Mouse (Mus musculus) embryonic facial prominence, embryonic 12.5 days (tissue): ENCODE measurements around the gene Foxa3. TPM values are rescaled to one million over a fixed set of nuclear protein-coding genes. Genes with fewer than 3 reads are reported as not detected.
A peak's percentile ranks its signal among the peaks of the same experiment; 100 is the strongest.

Experiments
- ATAC-seq: fragments of 200-750 bp; cut with Nextera tagmentation; 2 replicates; pipeline ENCODE4 v1.8.0; 2017; ENCODE audit not compliant: insufficient number of reproducible peaks, insufficient read depth, low FRiP score, low TSS enrichment
- H3K27ac ChIP-seq: fragments of 300-500 bp; sonication (generic); 2 replicates; pipeline ENCODE4 v1.5.1; 2016; ENCODE audit warnings: mild to moderate bottlenecking
- H3K27me3 ChIP-seq: fragments of 300-500 bp; sonication (generic); 2 replicates; pipeline ENCODE4 v1.6.1; 2016; ENCODE audit warnings: mild to moderate bottlenecking, moderate library complexity
- H3K36me3 ChIP-seq: fragments of 300-500 bp; sonication (generic); 2 replicates; pipeline ENCODE4 v1.6.1; 2016; ENCODE audit warnings: mild to moderate bottlenecking
- H3K4me1 ChIP-seq: fragments of 300-500 bp; sonication (generic); 2 replicates; pipeline ENCODE4 v1.6.1; 2016
- H3K4me2 ChIP-seq: fragments of 300-500 bp; sonication (generic); replicated peaks from 2 replicates; pipeline ENCODE4 v1.6.1; 2016; ENCODE audit warnings: mild to moderate bottlenecking, moderate library complexity
- H3K4me3 ChIP-seq: fragments of 300-500 bp; sonication (generic); 2 replicates; pipeline ENCODE4 v1.5.1; 2016; ENCODE audit warnings: mild to moderate bottlenecking
- H3K9ac ChIP-seq: fragments of 300-500 bp; sonication (generic); 2 replicates; pipeline ENCODE4 v1.6.1; 2016; ENCODE audit warnings: mild to moderate bottlenecking, moderate library complexity
- H3K9me3 ChIP-seq: fragments of 300-500 bp; sonication (generic); 2 replicates; pipeline ENCODE4 v1.6.1; 2016; ENCODE audit warnings: mild to moderate bottlenecking, moderate library complexity
- WGBS: fragments of 180-500 bp; shearing (Covaris S2); methylation state at CpG from one replicate; pipeline ENCODE4 v1.1.7; 2016; 5-methylcytosine and 5-hydroxymethylcytosine counted together
- polyA plus RNA-seq: library from polyadenylated mRNA; unstranded; fragments of >200 nt; fragmentation: Nextera tagmentation; extraction: Ambion mirVana; gene quantifications from 2 replicates; pipeline ENCODE4 v1.2.1, GENCODE M21; 2016

The Foxa3 gene
- polyA plus RNA-seq, 1 experiment from 2014 or later: 0.13 TPM

DNA sequence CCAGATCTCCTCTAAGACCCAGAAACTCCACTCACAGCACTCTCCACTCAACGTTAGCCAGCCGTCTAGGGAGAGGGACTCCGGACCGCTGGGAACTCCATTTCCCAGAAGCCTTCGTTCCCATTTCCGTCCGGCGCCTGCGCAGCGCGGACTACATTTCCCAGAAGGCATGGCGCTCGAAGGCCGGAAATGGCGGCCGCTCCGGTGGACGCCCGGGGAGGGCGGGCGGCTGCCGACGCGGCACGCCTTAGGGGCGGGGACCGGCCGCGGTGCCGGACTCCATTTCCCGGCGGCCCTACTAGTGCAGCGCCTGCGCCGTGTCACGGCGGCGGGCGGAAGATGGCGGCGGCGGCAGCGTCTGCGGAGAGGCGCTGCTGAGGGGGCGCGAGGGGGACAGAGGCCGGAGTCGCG is 763 bp upstream of the Foxa3 start, which contains the start of gene Sympk:
Gene Sympk, plus strand, starts transcription at position 282 of the 411 bp plus-strand sequence.
- H3K4me1 ChIP-seq: peaks cover 22% of the 10 kb centered on the region
- under 1% methylated on average over 49 of the region's 50 CpGs for WGBS

DNA sequence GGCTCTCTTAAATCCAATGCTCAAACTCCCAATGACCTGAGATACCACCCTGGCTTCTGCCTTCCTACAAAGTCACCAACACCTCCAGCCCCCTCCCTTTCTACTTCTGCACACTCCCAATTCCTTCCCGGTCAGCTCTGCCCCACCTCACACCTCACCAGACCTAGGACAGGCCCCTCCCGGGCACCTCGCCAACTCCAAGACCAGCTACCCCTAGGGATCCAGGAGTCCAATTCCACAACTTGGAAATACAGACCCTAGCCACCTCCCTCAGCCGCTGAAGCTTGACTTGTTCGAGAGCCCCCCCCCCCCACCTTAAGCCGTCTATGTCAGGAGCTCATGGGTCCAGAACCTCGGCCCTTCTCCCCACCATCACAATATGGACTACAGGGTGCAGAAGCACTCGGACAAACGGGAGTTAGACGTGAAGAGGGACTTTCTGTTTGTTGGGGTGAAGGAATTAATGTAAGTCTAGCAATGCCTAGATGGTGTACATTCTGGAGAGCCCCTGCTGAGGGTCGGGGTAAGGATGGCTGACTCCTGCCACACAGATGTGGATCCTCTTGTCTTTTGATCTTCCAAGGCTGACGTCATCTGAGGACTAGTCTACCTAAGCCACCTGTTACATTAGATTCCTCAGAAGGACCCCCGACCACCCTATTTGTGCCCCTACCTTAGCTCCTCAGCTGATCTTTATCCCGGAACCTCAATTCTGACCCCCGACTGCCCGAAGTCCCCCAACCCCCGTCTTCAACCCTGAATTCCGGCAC is 964 bp downstream of the Foxa3 start:
- Histone ChIP-seq H3K4me3 (no peak overlapping the region), H3K27ac (no peak overlapping the region), H3K4me1 (peaks cover 15% of the 10 kb centered on the region), H3K27me3 (peaks cover 40% of the 10 kb centered on the region), H3K36me3 (no peaks in the 10 kb centered on the region), H3K9me3 (no peaks in the 10 kb centered on the region), H3K4me2 (no peak overlapping the region), H3K9ac (no peak overlapping the region)
- ATAC-seq: no peak
- WGBS: 56% methylated on average over 18 of the region's 18 CpGs

More for the DNA sequence above, 763 bp upstream of the Foxa3 start, which contains the start of gene Sympk:
- H3K4me2 ChIP-seq: peak within 1 kb of the TSS; percentile 90
- peaks cover 6% of the 10 kb centered on the region for H3K36me3 ChIP-seq
- peak within 1 kb of the TSS; percentile 95 for H3K9ac ChIP-seq
- H3K4me3 ChIP-seq: peak within 1 kb of the TSS; percentile 82
- H3K9me3 ChIP-seq: no peaks in the 10 kb centered on the region
- peak within 1 kb of the TSS; percentile 60; the same call in 1 of the 2 replicates for H3K27ac ChIP-seq
- H3K27me3 ChIP-seq: peaks cover 40% of the 10 kb centered on the region
- peak; percentile 92 for ATAC-seq

DNA sequence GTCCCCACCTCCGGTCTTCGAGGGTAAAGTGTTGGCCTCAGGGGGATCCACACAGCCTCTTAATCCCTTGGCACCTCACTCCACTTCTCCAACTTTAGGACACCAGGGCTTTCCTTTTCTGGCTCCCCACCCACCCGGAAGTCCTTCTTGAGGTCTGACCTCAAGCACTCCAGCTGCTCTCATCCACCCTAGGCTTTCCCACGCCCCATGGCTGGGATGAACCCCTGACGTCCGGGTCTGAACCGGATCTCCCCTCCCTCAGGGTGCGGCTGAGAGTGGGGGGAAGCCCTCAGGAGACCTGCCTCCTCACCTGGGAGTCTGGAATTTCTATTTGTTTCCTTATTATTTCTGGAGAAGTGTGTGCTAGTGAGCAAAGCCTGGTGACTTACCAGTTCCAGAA is 2.3 kb downstream of the Foxa3 start:
- no peak for ATAC-seq
- Histone ChIP-seq H3K9ac (no peak overlapping the region), H3K4me1 (peaks cover 12% of the 10 kb centered on the region), H3K27ac (no peak overlapping the region), H3K27me3 (peaks cover 40% of the 10 kb centered on the region), H3K36me3 (no peaks in the 10 kb centered on the region), H3K4me2 (no peak overlapping the region), H3K4me3 (no peak overlapping the region), H3K9me3 (no peaks in the 10 kb centered on the region)
- WGBS: 15% methylated on average over 8 of the region's 8 CpGs

DNA sequence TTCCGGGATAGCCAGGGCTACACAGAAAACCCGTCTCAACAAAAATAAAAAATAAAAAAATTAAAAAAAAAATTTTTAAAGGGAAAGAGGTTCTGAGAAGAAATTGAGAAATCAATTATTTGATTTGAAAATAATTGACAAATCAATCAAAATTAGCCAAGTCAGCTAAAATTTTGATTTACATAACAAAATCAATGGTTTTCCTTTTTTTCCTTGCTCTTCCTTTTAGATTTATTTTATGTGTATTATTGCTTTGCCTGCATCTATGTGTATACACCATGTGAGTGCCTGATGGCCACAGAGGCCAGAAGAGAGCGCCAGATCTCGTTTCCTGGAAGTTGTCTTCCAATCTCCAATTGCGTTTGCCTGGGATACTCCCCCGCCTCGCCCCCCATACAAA is 5.4 kb downstream of the Foxa3 start:
- Histone ChIP-seq H3K27me3 (peaks cover 30% of the 10 kb centered on the region), H3K4me3 (no peak overlapping the region), H3K9ac (no peak overlapping the region), H3K9me3 (no peaks in the 10 kb centered on the region), H3K36me3 (no peaks in the 10 kb centered on the region), H3K27ac (no peak overlapping the region), H3K4me1 (peaks cover under 1% of the 10 kb centered on the region; the same call in 1 of the 2 replicates), H3K4me2 (no peak overlapping the region)
- no peak for ATAC-seq
- 87% methylated on average over 7 of the region's 7 CpGs for WGBS

DNA sequence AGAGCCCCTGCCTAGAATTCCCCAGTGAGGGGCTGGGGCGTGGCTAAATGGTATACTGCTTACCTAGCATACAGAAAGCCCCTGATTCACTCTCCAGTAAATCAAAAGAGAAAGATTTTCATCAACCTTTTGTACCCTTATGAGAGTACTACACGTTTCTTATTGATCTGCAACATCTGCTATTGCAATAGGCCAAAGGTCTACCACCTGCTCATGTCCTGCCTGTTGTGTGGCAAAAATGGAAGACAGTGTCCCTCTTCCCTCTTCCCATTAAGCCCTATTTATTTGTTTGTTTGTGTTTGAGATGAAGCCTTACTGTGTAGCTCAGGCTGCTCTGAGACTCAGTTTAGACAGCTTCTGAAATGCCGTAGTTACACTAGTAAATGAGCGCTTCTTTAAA is 7.3 kb downstream of the Foxa3 start:
- no peak for ATAC-seq
- H3K4me2 ChIP-seq: no peak overlapping the region
- H3K9me3 ChIP-seq: no peaks in the 10 kb centered on the region
- peaks cover 14% of the 10 kb centered on the region for H3K4me1 ChIP-seq
- 84% methylated on average over 4 of the region's 4 CpGs for WGBS
- H3K4me3 ChIP-seq: no peak overlapping the region
- H3K27ac ChIP-seq: no peak overlapping the region
- H3K9ac ChIP-seq: no peak overlapping the region
- no peaks in the 10 kb centered on the region for H3K36me3 ChIP-seq
- peaks cover 12% of the 10 kb centered on the region for H3K27me3 ChIP-seq

DNA sequence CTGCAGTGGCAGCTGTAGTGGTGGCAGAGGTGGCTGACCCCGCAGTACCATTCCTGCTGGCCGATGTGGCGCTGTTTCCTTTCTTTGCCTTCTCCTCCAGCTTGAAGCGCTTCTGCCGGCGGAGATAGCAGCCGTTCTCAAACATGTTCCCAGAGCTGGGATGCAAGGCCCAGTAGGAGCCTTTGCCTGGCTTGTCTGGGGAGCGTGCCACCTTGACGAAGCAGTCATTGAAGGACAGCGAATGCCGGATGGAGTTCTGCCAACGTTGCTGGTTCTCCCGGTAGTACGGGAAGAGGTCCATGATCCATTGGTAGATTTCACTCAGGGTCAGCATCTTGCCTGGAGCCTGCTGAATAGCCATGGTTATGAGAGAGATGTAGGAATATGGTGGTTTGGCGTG is 8.9 kb downstream of the Foxa3 start:
- no peak overlapping the region for H3K4me2 ChIP-seq
- WGBS: 69% methylated on average over 15 of the region's 15 CpGs
- H3K36me3 ChIP-seq: no peaks in the 10 kb centered on the region
- peaks cover 14% of the 10 kb centered on the region for H3K4me1 ChIP-seq
- no peak overlapping the region for H3K4me3 ChIP-seq
- no peak overlapping the region for H3K27ac ChIP-seq
- no peak for ATAC-seq
- H3K9me3 ChIP-seq: no peaks in the 10 kb centered on the region
- H3K27me3 ChIP-seq: no peaks in the 10 kb centered on the region
- no peak overlapping the region for H3K9ac ChIP-seq

DNA sequence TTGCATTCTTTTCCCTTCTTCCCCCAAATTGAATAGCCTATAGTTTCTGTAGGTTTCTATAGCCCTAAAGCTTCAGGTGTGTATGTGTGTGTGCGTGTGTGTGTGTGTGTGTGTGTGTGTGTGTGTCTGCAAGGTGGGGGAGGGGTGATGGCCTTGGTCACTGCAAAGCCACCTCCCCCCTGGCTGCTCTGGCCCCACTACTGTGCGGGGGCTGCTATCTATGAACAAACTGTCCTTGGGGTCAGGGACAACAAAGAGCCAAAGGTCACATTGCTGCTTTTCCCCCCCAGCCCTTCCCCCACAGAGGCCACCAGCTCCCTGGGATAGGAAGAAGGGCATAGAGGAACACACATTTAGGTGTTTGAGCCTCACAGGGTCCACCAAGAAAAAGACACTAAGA is 10.5 kb downstream of the Foxa3 start:
- Histone ChIP-seq H3K27me3 (no peaks in the 10 kb centered on the region), H3K4me3 (no peak overlapping the region), H3K27ac (no peak overlapping the region), H3K9ac (no peak overlapping the region), H3K36me3 (peaks cover 3% of the 10 kb centered on the region), H3K9me3 (no peaks in the 10 kb centered on the region), H3K4me2 (0 out of 2 replicates have a peak overlapping the region, but pooled peaks have one; percentile 66), H3K4me1 (peaks cover 14% of the 10 kb centered on the region)
- ATAC-seq: no peak
- WGBS: 31% methylated on average over 2 of the region's 2 CpGs

DNA sequence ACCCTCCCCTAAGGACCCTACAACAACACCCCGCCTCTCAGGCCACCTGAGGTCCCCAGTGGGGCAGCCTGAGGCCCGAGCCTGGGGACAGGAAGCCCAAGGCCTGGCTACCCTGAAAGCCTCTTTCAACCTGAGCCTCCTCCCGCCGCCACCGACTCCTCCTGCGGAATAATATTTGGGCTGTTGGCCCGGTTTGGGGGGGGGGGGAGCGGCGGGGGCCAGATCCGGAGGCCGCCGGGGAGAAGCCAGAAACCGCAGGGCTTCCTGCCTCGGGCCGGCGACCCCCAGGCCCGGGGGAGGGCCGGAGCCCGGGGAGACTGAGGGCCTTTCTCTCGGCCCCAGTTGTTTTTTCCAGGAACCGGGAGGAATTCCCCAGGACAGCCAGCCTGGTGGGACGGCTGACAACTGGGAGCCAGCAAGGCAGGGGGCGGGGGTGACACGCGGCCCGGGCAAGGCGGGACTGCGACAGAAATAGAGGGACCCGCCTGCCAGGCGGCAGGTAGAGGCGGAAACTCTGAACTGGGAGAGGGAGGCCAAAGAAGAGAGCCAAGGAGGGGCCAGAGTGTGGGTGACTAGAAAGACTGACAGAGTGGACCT is 11.2 kb downstream of the Foxa3 start:
- no peak for ATAC-seq
- Histone ChIP-seq H3K27me3 (no peaks in the 10 kb centered on the region), H3K9me3 (no peaks in the 10 kb centered on the region), H3K4me2 (peak overlapping the region; percentile 66), H3K4me1 (peaks cover 20% of the 10 kb centered on the region), H3K36me3 (peaks cover 10% of the 10 kb centered on the region), H3K4me3 (peak overlapping the region; percentile 30), H3K9ac (peak overlapping the region; percentile 57), H3K27ac (peak overlapping the region; percentile 66)
- WGBS: 1% methylated on average over 26 of the region's 31 CpGs

DNA sequence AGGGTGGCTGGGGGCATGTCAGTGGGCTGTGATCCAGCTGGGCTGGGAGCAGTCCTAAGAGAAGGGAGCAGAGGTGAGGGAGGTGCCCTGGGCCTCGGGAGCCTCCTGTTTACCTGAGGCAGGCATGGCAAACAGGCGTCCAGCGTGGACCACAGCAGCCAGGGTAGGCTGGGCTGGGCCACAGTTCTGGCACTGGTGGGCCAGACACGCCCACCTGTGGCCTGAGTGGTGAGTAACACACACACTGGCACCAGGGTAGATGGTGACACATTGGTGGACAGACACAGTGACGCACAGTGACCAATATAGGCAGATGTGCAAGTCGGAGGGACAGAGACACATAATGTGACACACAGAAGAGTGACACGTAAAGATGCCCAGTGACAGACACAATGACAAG is 12.8 kb downstream of the Foxa3 start:
- Histone ChIP-seq H3K9me3 (no peaks in the 10 kb centered on the region), H3K9ac (no peak overlapping the region), H3K4me2 (no peak overlapping the region), H3K4me1 (peaks cover 35% of the 10 kb centered on the region), H3K36me3 (peaks cover 23% of the 10 kb centered on the region), H3K27ac (no peak overlapping the region), H3K4me3 (no peak overlapping the region), H3K27me3 (no peaks in the 10 kb centered on the region)
- no peak for ATAC-seq
- WGBS: 79% methylated on average over 7 of the region's 7 CpGs

DNA sequence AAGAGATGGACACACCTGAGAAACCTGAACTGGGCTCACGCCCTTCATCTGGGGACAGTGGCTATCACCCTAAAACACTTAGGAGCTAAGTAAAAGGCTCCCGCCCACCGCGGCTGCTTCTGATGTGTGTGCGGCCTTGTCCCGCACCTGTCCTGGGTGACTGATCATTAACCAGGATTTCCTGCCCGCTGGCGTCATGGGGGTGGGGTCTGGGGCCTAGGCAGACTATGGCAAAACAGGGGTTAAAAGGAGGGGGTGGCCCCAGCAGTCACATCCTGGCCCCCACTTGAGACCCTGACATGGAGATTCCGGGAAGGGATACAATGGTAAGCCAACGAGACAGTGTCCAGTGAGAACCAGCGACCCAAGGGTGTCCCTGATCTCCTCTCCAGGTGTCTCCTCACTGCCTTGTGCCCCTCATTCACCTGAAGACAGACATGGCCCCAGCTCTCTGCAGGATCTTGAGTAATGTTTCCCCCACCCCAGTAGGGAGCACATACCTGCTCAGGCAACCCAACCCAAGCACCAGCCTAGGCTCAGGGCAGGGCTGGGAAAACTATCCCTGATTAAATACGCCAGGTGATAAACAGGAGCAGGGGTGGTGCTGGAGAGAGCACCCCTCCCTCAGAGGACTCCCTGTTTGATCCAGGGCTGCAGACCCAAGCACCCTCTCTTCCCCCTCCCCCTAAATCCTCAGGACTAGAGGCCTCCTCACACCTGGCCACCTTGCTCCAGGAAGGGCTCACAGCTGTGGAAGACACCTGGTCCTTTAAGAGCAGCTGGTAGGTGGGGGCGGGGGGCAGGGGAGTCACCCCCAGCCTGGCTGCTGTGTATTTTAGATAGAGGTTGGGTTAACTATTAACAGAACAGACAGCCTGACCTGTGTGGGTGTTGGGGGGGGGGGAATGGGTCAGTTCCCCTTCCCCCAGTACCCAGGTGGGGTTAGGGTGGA is 16.0 kb downstream of the Foxa3 start:
- Histone ChIP-seq H3K4me3 (no peak overlapping the region), H3K9me3 (no peaks in the 10 kb centered on the region), H3K27ac (no peak overlapping the region), H3K4me2 (peak overlapping the region; percentile 14; the same call in 1 of the 2 replicates), H3K4me1 (peaks cover 43% of the 10 kb centered on the region), H3K9ac (no peak overlapping the region), H3K36me3 (peaks cover 31% of the 10 kb centered on the region), H3K27me3 (no peaks in the 10 kb centered on the region)
- WGBS: 76% methylated on average over 13 of the region's 13 CpGs
- no peak for ATAC-seq

DNA sequence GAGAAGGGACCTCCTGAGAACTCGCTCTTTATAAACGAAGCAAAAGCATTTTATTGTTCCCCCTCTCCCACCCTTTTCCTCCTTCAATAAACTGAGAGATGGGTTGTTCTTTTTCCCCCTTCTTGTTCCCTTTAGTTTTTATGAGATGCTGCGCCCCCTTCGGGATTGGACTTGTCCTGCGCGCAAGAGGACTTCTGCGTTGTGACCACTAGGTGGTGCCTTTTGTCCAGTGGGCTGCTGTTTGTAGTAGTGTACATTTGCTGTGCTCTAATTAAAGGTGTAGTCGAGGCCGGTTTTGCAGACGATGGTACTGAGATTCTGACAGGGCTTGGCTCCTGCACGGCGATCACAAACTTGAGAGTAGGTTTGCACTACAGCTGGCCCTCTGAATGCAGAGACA is 16.9 kb downstream of the Foxa3 start:
- Histone ChIP-seq H3K4me1 (peaks cover 40% of the 10 kb centered on the region), H3K36me3 (peaks cover 31% of the 10 kb centered on the region), H3K4me3 (0 out of 2 replicates have a peak overlapping the region, but pooled peaks have one; percentile 3), H3K27ac (no peak overlapping the region), H3K9me3 (no peaks in the 10 kb centered on the region), H3K27me3 (no peaks in the 10 kb centered on the region), H3K4me2 (peak overlapping the region; percentile 99), H3K9ac (no peak overlapping the region)
- 11% methylated on average over 12 of the region's 12 CpGs for WGBS
- ATAC-seq: no peak
